Mouse (Mus musculus) lung, adult 2 months (tissue): ENCODE data around the gene Smad1. TPM values are rescaled to one million over a fixed set of nuclear protein-coding genes. Genes with fewer than 3 reads are reported as not detected.

Experiments
- DNase-seq: peaks from one replicate; pipeline ENCODE4 v3.0.0; 2022
- H3K4me1 ChIP-seq: fragments of 200-500 bp; 2 replicates; pipeline ENCODE4 v1.6.1; 2011; ENCODE audit warnings: low read length; ENCODE audit not compliant: control insufficient read depth, insufficient read depth
- H3K4me3 ChIP-seq: fragments of 200-500 bp; replicated peaks from 2 replicates; pipeline ENCODE3; 2011; ENCODE audit warnings: low read depth, mild to moderate bottlenecking, control low read depth, low read length; ENCODE audit errors: extremely low read depth
- CTCF ChIP-seq: fragments of 200-500 bp; IDR thresholded peaks from 2 replicates; pipeline ENCODE4 v1.5.1; 2011; ENCODE audit warnings: mild to moderate bottlenecking, low read length, control low read depth; ENCODE audit not compliant: insufficient read depth
- POLR2A ChIP-seq: fragments of 200-500 bp; IDR thresholded peaks from 2 replicates; pipeline ENCODE4 v1.6.1; 2011; ENCODE audit warnings: low read depth, mild to moderate bottlenecking, control low read depth, low read length, borderline replicate concordance; ENCODE audit errors: extremely low read depth
- WGBS: fragments of 180-500 bp; shearing (Covaris S2); methylation state at CpG from one replicate; pipeline ENCODE4 v1.1.7; 2018; 5-methylcytosine and 5-hydroxymethylcytosine counted together
- polyA plus RNA-seq: library from polyadenylated mRNA; depleted of rRNA; stranded (reverse); fragments of >200 nt; gene quantifications from 2 replicates; pipeline ENCODE4 v1.2.3, GENCODE M21; 2012

The Smad1 gene
- polyA plus RNA-seq, 1 experiment: 35.0 TPM

DNA sequence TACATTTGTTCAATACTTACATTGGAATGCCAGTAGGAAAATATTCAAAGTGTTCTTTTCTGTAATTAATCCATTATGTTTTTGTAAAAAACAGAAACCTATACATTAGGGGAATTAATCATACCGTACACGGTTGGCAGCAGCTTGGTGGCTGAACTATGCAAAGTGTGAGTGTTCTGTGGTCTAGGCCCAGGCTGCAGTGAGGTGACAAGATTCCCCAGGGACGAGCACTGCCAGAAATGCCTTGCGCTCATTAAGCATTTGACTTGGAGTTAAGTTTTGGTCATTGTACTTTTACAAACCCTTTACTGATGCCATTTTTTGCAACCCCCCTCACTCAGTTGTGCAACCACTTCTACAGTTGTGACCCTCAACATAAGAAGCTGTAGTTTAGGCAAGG lies 70.1 kb downstream of the Smad1 start:
- H3K4me3 ChIP-seq: no peak overlapping the region
- H3K4me1 ChIP-seq: peaks cover 1% of the 10 kb centered on the region
- TF ChIP-seq POLR2A (no peak), CTCF (no peak)
- WGBS: 83% methylated on average over 4 of the region's 4 CpGs
- DNase-seq: no peak

DNA sequence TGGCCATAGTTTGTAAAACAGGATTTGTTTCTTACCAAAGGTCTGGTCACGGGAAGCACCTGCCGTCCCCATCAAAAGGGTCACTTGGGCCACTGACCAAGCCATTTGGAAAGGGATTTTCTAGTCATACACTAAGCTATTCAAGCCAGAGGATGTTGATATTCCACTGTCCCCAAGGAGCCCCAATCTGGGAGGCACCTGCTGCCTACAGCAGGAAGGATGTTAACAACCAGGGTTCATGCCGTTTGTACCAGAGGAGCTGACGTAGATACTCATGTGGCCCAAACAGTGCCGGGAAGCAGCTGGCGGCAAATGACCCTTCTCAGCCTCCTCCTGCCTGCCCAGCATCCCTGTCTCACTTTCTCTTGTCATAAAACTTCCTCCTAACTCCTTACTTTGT lies 73.8 kb downstream of the Smad1 start:
- 54% methylated on average over 6 of the region's 6 CpGs for WGBS
- H3K4me3 ChIP-seq: no peak overlapping the region
- H3K4me1 ChIP-seq: peaks cover 5% of the 10 kb centered on the region
- TF ChIP-seq POLR2A (no peak), CTCF (no peak)
- no peak for DNase-seq

DNA sequence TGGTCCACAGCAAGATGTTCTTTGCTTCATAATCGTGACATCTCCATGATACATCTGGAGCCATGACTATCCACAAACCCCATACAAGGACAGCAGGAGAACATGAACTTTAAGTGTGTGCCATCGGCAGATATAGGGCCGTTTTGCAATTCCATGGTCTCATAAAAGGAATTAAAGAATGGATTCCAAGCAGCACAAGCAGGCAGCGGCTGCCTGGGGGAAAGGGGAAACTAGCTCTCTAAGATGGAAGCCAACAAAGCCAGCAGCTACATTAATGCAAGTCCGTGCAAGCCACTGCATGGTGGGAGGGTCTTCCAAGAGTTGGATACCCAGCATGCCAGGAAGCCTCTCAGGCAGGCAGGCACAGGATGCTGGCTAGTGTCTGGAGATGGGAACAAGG lies 74.4 kb downstream of the Smad1 start:
- 82% methylated on average over 5 of the region's 5 CpGs for WGBS
- peaks cover 5% of the 10 kb centered on the region for H3K4me1 ChIP-seq
- no peak for DNase-seq
- H3K4me3 ChIP-seq: no peak overlapping the region
- TF ChIP-seq POLR2A: no peak

DNA sequence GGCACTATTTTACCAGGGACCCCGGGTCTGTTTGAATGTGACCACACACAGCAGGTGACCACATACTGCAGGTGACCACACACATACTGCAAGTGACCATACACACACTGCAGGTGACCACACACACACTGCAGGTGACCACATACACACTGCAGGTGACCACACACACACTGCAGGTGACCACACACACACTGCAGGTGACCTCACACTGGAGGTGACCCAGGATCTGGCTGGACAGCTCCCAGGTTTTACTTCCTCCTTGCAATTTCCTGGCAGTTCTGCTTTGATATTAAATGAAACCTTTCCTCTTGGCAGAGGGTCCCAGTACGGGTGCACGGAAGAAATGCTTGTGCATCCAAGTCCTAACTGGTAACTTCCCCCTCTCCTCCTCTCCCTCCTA lies 75.3 kb downstream of the Smad1 start:
- DNase-seq: no peak
- WGBS: 27% methylated on average over 3 of the region's 3 CpGs
- TF ChIP-seq POLR2A (no peak), CTCF (no peak)
- peaks cover 5% of the 10 kb centered on the region for H3K4me1 ChIP-seq
- no peak overlapping the region for H3K4me3 ChIP-seq

DNA sequence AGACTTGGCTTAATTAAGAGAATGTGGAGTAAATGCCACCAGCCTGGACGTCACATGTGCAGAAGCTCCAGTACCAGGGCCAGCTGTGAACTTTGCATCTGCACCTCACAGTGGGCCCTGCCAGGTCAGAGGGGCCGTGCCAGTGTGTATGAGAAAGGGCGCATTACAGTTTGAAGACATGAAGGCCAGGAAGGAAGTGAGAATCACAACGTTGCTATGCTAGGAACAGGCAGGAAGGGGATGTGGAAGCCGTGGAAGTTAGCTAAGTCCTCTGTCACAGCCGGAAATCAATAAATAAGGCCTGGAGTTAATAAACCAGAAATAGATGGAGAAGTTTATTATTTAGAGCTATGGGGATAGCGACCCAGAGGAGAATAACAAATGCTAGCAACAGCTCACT lies 76.2 kb downstream of the Smad1 start:
- WGBS: 36% methylated on average over 7 of the region's 7 CpGs
- H3K4me1 ChIP-seq: peaks cover 5% of the 10 kb centered on the region
- TF ChIP-seq CTCF (no peak), POLR2A (no peak)
- no peak overlapping the region for H3K4me3 ChIP-seq
- no peak for DNase-seq

- Histone ChIP-seq H3K4me1 (no peaks in the 10 kb centered on the region), H3K4me3 (no peak overlapping the region)
- no peak for DNase-seq
- TF ChIP-seq POLR2A (no peak), CTCF (no peak)
- 65% methylated on average over 2 of the region's 2 CpGs for WGBS
These were observed 88.5 kb downstream of the Smad1 start for GRCm38 (mm10) chr8:79310801-79311200.

- Histone ChIP-seq H3K4me3 (no peak overlapping the region), H3K4me1 (no peaks in the 10 kb centered on the region)
- WGBS: 80% methylated on average over 5 of the region's 5 CpGs
- no peak for DNase-seq
- TF ChIP-seq POLR2A (no peak), CTCF (no peak)
These were observed 93.4 kb downstream of the Smad1 start for GRCm38 (mm10) chr8:79305941-79306340.

DNA sequence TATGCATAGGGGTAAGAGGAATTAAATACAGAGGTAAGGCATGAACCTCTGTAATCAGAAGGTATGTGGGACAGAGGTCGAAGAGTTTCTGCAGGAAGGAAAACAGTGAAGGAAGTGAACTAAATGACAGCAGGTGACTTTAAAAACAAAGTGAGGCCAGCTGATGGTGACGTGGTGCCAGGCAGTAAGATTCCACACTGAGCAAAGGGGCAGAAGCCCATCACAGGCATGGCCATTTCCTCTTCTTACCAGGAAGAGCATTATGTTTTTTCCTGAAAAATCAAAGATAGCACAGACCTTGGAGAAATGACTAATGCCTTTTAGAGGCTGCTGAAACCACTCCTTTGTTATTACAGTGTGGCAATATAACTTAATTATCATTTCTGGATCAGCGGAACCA lies 97.8 kb downstream of the Smad1 start:
- 58% methylated on average over 3 of the region's 3 CpGs for WGBS
- TF ChIP-seq POLR2A (no peak), CTCF (no peak)
- Histone ChIP-seq H3K4me1 (no peaks in the 10 kb centered on the region), H3K4me3 (no peak overlapping the region)
- DNase-seq: no peak

- peak; percentile 41 for TF ChIP-seq CTCF
- TF ChIP-seq POLR2A: no peak
- WGBS: 63% methylated on average over 5 of the region's 5 CpGs
- no peak for DNase-seq
These were observed 99.6 kb downstream of the Smad1 start for GRCm38 (mm10) chr8:79299704-79300103.

GRCm38 (mm10) chr8:79297763-79298162 lies 101.6 kb downstream of the Smad1 start:
- Histone ChIP-seq H3K4me1 (peaks cover 7% of the 10 kb centered on the region), H3K4me3 (no peak overlapping the region)
- 24% methylated on average over 3 of the region's 3 CpGs for WGBS
- TF ChIP-seq POLR2A (no peak), CTCF (peak; percentile 94)
- DNase-seq: peak; percentile 65

More at GRCm38 (mm10) chr8:79299704-79300103, 99.6 kb downstream of the Smad1 start:
- Histone ChIP-seq H3K4me1 (no peaks in the 10 kb centered on the region), H3K4me3 (no peak overlapping the region)
